Mouse (Mus musculus) frontal cortex, postnatal 14 days (tissue): ENCODE measurements around the gene Zfp619.
"Not testable (repeated sequence)": the region's sequence is repeated elsewhere in the genome, so short reads cannot be mapped to it uniquely, and the experiment has no call there.

Experiments used
- DNase-seq, 2 experiments: peaks; one replicate each; pipeline ENCODE4 v3.0.0; 2022; ENCODE audit warnings: low spot score in 2 of 2

The Zfp619 gene

GRCm38 (mm10) chr7:39517616-39518177 is at the start of gene Zfp619:
TSS of gene Zfp619 (plus strand) at chr7:39517766.
- peak; percentile 92 for DNase-seq

- DNase-seq, result no peak
These were observed 38.6 kb upstream of the Zfp619 start for GRCm38 (mm10) chr7:39479013-39479412.

DNA sequence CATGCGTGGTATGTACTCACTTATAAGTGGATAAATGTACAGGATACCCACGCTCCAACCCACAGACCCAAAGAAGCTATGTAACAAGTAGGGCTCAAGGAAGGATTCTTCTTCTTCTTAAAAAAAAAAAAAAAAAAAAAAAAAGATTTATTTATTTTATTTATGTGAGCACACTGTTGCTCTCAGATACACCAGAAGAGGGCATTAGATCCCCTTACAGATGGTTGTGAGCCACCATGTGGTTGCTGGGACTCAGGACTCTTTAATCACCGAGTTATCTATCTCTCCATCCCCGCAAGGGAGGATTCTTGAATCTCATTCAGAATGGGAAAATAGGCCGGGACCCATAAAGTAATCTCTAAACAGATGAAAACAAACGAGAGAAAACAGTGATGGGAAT is 33.2 kb upstream of the Zfp619 start:
- no peak for DNase-seq

GRCm38 (mm10) chr7:39487159-39487853 is 30.3 kb upstream of the Zfp619 start:
- peak in 1 of 2 experiments; percentile 14 for DNase-seq

DNA sequence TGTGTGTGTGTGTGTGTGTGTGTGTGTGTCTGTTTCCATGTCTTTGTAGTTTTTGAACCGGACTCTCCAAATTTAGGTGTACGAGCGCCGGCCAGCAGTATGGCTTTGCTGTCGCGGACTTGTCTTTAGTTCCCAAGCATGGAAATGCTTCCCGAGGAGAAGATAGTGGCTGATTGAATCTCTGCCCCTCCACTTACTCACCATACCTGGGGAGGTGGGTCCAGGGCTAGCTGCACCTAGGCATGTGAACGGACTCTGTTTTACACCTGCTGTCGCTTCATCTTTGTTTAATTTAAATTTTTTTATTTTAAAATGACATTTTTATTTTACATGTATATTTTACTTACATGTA is 29.7 kb upstream of the Zfp619 start:
- DNase-seq, result no peak

DNA sequence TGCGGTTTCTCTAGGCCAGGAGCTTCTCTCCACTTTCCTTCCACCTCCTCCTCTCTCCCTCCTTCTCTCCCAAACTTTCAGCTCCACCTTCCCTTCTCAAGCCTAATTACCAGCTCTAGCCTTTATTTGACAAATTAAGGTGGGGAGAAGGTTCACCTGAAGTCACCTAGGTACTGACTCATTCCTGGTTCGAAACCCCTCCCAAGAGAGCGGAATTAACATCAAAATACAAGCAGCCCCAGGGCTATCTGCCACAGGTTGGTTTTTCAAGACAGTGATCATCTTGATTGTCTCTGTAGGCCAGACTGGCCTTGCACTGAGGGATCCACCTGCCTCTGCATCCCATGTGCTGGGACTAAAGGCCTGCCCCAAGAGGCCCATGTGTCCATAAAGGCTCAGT is 22.9 kb upstream of the Zfp619 start:
- no peak for DNase-seq

DNA sequence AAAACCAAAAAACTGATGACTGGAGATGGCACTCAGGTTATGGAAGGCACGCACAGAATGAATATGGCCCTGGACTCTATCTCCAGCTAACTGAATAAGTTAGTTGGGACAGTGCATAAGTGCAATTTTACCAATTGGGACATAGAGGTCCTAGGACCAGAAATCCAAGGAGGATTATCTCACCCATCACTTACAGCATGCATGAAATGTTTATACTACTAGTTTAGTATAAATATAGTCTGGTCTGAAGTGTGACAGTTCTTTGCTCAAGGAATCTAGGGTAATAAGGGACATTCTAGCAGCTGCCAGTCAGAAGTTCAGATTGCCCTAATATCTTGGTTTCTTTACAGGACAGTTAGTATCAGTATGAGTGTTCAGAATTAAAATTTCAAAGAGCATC is 13.5 kb upstream of the Zfp619 start:
- no peak for DNase-seq

- DNase-seq, result no peak
These were observed 796 bp downstream of the Zfp619 start for GRCm38 (mm10) chr7:39518362-39518761.

DNA sequence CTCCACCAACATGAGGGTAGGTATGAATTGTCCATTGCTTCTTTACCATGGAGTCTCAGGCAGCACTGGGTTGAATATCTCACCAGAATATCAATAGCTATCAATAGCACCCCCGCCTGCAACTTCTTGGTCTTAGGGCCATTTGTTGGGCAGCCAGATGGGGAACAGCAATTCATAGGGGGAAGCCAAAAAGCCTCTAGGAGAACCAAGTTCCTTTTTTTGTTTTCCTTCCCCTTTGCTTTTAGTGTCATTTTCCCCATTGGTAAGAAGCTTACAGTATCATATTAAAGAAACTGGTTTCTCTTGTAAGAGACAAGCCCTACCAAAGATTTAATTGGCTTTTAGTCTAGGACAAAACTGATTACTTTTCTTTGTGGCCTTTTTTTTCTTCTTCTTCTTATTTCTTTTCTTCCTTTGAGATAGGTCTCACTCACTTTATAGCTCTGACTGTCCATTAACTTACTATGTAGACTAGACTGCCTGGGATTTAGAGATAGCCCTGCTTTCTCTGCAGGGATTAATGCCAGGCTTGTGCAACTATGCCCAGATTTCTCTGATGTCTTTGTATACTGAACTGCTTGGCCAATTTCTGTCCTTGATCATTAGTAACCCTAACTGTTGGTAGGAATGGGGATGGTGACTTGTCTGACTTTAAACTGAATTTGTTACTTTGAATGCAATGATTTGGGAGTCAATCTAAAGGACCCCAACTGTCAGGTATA is 6.3 kb downstream of the Zfp619 start:
- DNase-seq, result no peak

DNA sequence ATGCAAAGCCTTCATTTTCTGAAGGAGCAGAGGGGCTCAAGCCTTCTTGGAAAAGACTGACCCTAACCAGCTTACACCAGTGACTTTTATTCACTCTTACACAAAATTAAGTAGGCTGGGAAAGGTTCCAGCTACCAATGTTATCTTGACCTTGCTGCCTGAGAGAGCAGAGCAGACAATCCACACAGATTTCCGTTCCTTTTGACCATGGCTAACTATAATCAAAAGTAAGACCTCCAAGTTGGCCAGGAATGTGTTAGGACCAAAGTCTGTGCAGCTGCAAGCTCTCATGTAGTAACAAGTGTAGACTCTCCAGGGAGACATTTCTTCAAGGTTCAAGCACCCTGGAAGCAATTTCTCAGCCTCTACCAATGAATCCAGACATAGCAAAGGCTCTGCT is 25.6 kb downstream of the Zfp619 start:
- no peak for DNase-seq

- DNase-seq, result peak; percentile 32 to 51
These were observed 26.9 kb downstream of the Zfp619 start for GRCm38 (mm10) chr7:39544242-39545111.

DNA sequence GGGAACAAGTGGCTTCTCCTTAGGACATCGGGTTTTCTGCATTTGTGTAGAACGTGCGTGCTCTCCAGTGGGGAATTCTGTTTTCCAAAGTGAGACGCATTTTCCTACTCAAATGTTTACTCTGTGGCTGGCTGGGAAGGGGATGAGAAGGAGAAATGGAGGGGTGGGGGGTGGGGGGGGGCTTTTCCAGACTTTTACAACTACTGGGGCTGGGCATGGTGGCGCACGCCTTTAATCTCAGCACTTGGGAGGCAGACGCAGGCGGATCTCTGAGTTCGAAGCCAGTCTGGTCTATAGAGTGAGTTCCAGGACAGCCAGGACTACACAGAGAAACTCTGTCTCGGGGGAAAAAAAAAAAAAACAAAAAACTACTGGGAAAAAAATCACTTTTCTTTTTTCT is 27.6 kb downstream of the Zfp619 start:
- DNase-seq, result no peak

DNA sequence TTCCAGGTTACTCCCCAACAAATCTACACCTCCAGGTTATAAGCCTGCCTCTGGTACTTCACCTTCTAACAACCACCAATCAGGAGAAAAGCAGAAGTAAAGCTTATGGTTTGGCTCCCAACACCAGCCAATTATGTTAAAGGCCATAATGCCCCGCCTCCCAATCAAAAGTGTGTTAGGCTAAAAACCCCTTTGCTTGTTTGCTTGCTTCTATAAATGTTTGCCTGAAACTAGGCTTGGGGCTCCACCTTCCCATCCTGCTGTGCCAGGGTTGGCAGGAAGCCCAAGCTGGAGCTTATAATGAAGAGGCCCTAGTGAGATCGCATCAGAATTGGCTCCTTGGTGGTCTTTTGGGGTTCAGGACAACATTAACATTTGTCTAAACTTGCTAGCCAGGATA is 31.8 kb downstream of the Zfp619 start:
- DNase-seq, result no peak

DNA sequence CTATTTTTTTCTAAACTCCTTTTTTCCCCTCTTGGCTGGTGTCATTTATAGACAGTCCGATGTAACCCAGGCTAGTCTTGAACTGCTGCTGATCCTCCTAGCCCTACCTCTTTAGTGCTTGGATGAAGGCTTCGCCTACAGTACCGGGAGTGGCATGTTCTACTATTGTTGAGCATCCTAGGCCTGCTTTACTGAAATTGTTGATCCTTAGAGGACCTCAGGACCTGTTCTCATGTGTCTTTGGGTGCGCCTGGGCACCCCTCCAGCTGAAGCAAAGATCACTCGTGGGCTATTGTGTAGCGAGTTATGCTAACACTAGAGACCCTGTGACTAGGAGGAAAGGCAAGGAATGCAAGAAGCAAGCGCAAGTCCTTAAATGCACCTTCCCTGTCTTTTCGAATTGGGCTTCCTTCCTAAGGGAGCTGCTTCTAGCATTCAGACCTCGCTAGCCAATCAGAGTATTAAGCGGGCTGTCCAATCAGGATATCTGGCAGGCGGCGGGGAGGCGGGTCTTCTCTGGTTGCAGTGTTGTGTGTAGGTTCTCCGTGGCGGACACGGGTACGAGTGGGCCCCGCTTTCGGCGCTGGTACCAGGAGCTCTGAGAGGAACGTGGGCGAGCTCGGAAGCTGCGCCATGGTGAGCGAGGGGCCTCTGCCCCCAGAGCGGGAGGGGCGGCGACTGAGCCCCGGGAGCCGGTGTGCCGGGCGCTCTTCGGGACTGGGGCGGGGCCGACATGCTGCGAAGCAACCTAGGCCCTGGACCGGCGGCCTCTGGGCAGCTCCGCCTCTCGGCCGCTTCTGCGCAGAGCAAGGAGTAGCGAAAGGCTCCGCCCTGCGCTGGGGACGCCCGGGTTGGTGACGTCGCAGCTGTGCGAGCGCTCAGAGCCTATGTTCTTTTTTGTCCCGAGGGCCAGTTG is 34.7 kb downstream of the Zfp619 start:
- peak; percentile 95 for DNase-seq

GRCm38 (mm10) chr7:39552993-39553392 is 35.4 kb downstream of the Zfp619 start:
- DNase-seq, result no peak

DNA sequence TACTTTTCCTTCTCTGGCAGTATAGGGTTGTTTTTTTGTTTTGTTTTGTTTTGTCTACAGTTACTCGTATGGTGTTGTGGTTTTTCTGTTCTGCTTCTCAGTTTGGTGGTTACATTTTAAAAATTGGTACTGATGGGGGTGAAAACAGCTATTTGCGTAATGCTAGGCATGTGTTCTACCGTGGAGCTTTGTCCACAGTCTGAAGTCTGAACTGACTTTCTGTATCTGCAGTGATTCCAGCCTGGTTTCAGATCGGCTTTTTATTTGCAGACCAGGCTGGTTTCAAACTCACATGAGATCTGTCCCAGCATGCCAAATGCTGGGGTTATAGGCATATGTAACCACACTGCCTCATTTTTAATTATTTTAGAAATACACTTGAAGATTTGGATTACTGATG is 36.3 kb downstream of the Zfp619 start:
- no peak for DNase-seq

DNA sequence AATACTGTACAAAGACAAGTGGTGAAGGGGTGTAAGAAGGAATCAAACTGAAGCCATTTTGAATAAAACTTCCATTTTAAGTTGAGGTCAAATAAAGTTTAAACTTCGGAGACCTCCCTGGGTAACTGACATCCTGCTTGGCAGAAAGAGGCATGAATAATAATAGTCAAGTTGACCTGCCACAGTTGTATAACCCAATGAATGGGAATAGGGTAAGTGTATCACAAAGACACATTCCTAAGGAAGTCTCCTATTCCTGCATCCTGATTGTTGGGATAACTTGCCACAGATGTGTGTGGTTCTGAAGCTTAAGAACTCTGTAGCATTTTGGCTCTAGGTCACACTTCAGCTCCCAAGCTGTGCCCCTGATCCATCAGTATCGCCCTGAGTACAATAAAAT is 62.5 kb downstream of the Zfp619 start:
- no peak for DNase-seq

- no peak for DNase-seq
These were observed 63.0 kb downstream of the Zfp619 start for GRCm38 (mm10) chr7:39580601-39581000.

DNA sequence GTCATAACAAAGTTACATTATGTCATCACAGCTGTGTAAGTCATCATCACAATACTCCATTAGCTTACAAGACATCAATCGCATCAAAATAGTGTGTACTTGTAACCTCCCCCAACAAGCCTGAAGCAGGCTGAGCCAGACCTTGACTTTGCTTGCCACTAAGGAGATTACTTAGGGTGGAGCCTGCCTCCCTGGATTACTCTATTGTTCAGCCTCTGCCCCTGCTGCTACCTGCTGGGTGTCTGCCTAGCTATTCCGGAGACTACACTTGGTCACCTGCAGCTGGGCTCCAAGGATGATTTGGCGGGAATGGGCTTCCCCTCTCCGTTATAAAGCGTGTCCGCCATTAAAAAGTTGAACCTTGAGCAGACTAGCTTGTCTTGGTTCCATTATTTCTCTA is 69.3 kb downstream of the Zfp619 start:
- not testable (repeated sequence) for DNase-seq

DNA sequence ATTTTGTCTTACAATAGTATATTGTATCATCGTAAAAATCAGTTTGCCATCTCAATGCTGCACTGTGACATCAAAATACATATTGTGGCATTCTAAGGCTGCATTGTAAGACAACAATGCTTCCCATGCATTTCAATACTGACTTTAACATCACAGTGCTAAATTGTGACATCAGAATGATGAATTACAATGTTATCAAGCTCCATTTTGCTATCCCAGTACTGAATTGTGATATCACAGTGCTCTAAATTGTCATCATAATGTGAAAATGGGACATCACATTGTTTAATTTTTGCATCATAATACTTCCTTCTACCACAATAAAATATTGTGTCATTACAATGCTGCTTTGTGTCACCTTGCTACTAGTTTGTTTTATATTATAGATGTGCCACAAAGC is 70.5 kb downstream of the Zfp619 start:
- DNase-seq, result no peak

DNA sequence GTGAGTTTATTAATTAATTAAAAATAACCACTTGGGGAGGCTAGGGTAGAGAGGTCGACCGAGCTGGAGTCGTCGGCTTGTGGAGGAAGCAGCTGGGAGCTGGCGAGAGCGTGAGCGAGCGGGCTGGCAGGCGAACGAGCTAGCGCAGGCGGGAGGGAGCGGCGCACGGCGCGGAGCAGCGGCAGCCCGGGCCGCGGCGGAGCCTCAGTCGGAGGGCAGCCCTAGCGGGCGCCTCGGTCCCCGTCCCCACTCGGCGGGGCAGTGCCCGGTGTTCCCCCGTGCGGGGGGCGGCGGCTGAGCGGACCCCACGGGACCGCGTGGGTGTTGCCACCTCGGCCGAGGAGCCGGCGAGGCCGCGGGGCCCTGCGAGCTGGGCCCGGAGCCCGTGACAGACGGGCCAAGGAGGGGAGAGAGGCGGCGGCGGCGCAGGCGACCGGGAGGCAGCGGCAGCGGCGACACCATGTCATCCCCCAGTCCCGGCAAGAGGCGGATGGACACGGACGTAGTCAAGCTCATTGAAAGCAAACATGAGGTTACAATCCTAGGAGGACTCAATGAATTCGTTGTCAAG is 71.0 kb downstream of the Zfp619 start:
- peak in 1 of 2 experiments; percentile 24 for DNase-seq
